Mouse (Mus musculus): ENCODE data around the gene Cyp2f2. TPM values are rescaled to one million over a fixed set of nuclear protein-coding genes. Genes with fewer than 3 reads are reported as not detected.
A peak's percentile ranks its signal among the peaks of the same experiment; 100 is the strongest.

Gene Cyp2f2
- polyA plus RNA-seq, 1 experiment: 5.3 TPM

DNA sequence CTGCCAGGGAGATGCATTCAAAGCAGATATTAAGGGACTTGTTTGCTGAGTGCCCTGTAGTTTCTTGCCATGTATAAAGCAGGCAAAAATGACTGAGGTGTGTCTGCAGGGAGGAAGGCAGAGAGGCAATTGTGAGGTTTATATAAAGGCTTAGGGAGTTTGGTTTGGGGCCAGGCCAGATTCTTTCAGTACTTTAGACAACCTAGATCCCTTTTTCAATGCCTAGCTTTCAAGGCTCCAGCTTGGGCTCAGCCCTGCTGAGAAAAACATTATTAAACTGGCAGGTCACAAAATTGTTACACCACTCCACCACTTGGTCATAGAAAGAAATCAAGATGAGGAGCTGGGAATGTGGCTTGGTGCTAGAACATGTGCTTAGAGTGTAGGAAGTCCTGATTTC is 9.4 kb upstream of the Cyp2f2 start:
- Histone ChIP-seq H3K4me1 (ENCODE audit: control insufficient read depth, insufficient read depth, low read length) (no peaks in the 10 kb centered on the region), H3K27ac (ENCODE audit: insufficient read depth, low read depth, low read length) (no peak overlapping the region), H3K27me3 (replicated peaks; ENCODE audit: control insufficient read depth, insufficient read depth, low read length) (no peaks in the 10 kb centered on the region), H3K36me3 (ENCODE audit: control insufficient read depth, insufficient read depth, low read length) (no peaks in the 10 kb centered on the region), H3K4me3 (ENCODE audit: insufficient read depth, low read depth, low read length) (no peak overlapping the region)
- DNase-seq: no peak
- TF ChIP-seq CTCF (conservative IDR thresholded peaks at IDR 0.05; ENCODE audit: insufficient read depth, insufficient read length, low read depth, low read length) (no peak), POLR2A (IDR thresholded peaks at IDR 0.05; ENCODE audit: low read depth, low read length) (no peak)

GRCm38 (mm10) chr7:27111038-27111437 is 8.7 kb upstream of the Cyp2f2 start:
- no peaks in the 10 kb centered on the region for H3K36me3 ChIP-seq (ENCODE audit: control insufficient read depth, insufficient read depth, low read length)
- no peaks in the 10 kb centered on the region for H3K27me3 ChIP-seq (replicated peaks; ENCODE audit: control insufficient read depth, insufficient read depth, low read length)
- DNase-seq: no peak
- no peak overlapping the region for H3K4me3 ChIP-seq (ENCODE audit: insufficient read depth, low read depth, low read length)
- TF ChIP-seq POLR2A (IDR thresholded peaks at IDR 0.05; ENCODE audit: low read depth, low read length) (no peak), CTCF (conservative IDR thresholded peaks at IDR 0.05; ENCODE audit: insufficient read depth, insufficient read length, low read depth, low read length) (no peak)
- WGBS: 93% methylated on average over 1 of the region's 1 CpGs
- H3K4me1 ChIP-seq (ENCODE audit: control insufficient read depth, insufficient read depth, low read length): no peaks in the 10 kb centered on the region
- H3K27ac ChIP-seq (ENCODE audit: insufficient read depth, low read depth, low read length): no peak overlapping the region

GRCm38 (mm10) chr7:27111987-27112386 is 7.7 kb upstream of the Cyp2f2 start:
- Histone ChIP-seq H3K4me1 (ENCODE audit: control insufficient read depth, insufficient read depth, low read length) (no peaks in the 10 kb centered on the region), H3K36me3 (ENCODE audit: control insufficient read depth, insufficient read depth, low read length) (no peaks in the 10 kb centered on the region), H3K27me3 (replicated peaks; ENCODE audit: control insufficient read depth, insufficient read depth, low read length) (no peaks in the 10 kb centered on the region), H3K27ac (ENCODE audit: insufficient read depth, low read depth, low read length) (no peak overlapping the region), H3K4me3 (ENCODE audit: insufficient read depth, low read depth, low read length) (no peak overlapping the region)
- WGBS: 65% methylated on average over 3 of the region's 3 CpGs
- TF ChIP-seq POLR2A (IDR thresholded peaks at IDR 0.05; ENCODE audit: low read depth, low read length) (no peak), CTCF (conservative IDR thresholded peaks at IDR 0.05; ENCODE audit: insufficient read depth, insufficient read length, low read depth, low read length) (no peak)
- no peak for DNase-seq

- Histone ChIP-seq H3K27ac (ENCODE audit: insufficient read depth, low read depth, low read length) (no peak overlapping the region), H3K4me1 (ENCODE audit: control insufficient read depth, insufficient read depth, low read length) (no peaks in the 10 kb centered on the region; the same call in 1 of the 2 replicates)
These were observed 1.6 kb upstream of the Cyp2f2 start for GRCm38 (mm10) chr7:27118033-27118511.

GRCm38 (mm10) chr7:27124305-27124832 is 4.7 kb downstream of the Cyp2f2 start:
- TF ChIP-seq CTCF (conservative IDR thresholded peaks at IDR 0.05; ENCODE audit: insufficient read depth, insufficient read length, low read depth, low read length) (no peak), POLR2A (IDR thresholded peaks at IDR 0.05; ENCODE audit: low read depth, low read length) (no peak)
- Histone ChIP-seq H3K36me3 (ENCODE audit: control insufficient read depth, insufficient read depth, low read length) (no peaks in the 10 kb centered on the region), H3K27ac (ENCODE audit: insufficient read depth, low read depth, low read length) (no peak overlapping the region), H3K4me3 (ENCODE audit: insufficient read depth, low read depth, low read length) (no peak overlapping the region), H3K4me1 (ENCODE audit: control insufficient read depth, insufficient read depth, low read length) (peaks cover 8% of the 10 kb centered on the region; the same call in 1 of the 2 replicates), H3K27me3 (replicated peaks; ENCODE audit: control insufficient read depth, insufficient read depth, low read length) (no peaks in the 10 kb centered on the region)
- 72% methylated on average over 5 of the region's 5 CpGs for WGBS
- no peak for DNase-seq

More at GRCm38 (mm10) chr7:27118033-27118511, 1.6 kb upstream of the Cyp2f2 start:
- DNase-seq: peak; percentile 56
- 41% methylated on average over 4 of the region's 4 CpGs for WGBS
- no peak overlapping the region for H3K4me3 ChIP-seq (ENCODE audit: insufficient read depth, low read depth, low read length)
- no peaks in the 10 kb centered on the region for H3K27me3 ChIP-seq (replicated peaks; ENCODE audit: control insufficient read depth, insufficient read depth, low read length)
- TF ChIP-seq POLR2A (IDR thresholded peaks at IDR 0.05; ENCODE audit: low read depth, low read length) (no peak), CTCF (conservative IDR thresholded peaks at IDR 0.05; ENCODE audit: insufficient read depth, insufficient read length, low read depth, low read length) (no peak)
- no peaks in the 10 kb centered on the region for H3K36me3 ChIP-seq (ENCODE audit: control insufficient read depth, insufficient read depth, low read length)

DNA sequence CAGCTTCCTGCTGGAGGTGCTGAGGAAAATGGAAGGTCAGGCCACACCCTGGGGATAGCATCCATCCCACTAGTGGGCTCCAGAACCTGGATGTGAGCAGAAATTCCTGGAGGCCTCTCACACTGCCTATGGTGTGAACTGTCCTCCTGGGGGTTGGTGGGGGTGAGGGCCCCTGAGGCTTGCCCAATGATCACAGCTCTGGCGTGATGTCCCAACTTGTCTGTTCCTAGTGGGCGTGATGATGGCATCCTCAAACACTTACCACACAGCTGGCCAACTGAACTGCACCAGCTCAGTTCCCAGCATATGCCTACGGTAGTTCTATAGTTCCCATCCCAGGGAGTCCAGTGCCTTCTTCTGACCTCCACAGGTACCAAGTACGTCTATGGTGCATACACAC is 5.3 kb downstream of the Cyp2f2 start:
- no peak for DNase-seq
- H3K4me3 ChIP-seq (ENCODE audit: insufficient read depth, low read depth, low read length): no peak overlapping the region
- H3K36me3 ChIP-seq (ENCODE audit: control insufficient read depth, insufficient read depth, low read length): no peaks in the 10 kb centered on the region
- TF ChIP-seq POLR2A (IDR thresholded peaks at IDR 0.05; ENCODE audit: low read depth, low read length): no peak
- TF ChIP-seq CTCF (conservative IDR thresholded peaks at IDR 0.05; ENCODE audit: insufficient read depth, insufficient read length, low read depth, low read length): no peak
- no peaks in the 10 kb centered on the region for H3K27me3 ChIP-seq (replicated peaks; ENCODE audit: control insufficient read depth, insufficient read depth, low read length)
- 88% methylated on average over 4 of the region's 4 CpGs for WGBS
- H3K4me1 ChIP-seq (ENCODE audit: control insufficient read depth, insufficient read depth, low read length): peaks cover 11% of the 10 kb centered on the region; the same call in 1 of the 2 replicates
- H3K27ac ChIP-seq (ENCODE audit: insufficient read depth, low read depth, low read length): no peak overlapping the region

DNA sequence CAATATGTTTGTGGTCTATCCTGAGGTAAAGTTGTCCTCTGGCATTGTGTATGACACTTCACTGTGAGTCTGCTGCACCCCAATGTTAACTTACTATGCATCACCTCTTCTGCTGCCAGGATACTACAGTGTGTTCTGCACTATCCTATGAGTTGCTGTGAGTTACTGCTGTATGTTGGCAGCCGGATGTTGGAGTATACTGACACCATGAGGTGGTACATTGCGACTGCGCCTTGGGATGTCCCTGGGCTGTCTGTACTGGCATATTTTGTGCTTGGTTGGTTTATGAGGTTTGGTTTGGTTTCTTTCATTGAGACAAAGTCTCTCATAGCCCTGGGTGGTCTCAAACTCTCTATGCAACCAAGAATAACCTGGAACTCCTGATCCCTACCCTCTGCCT is 8.5 kb downstream of the Cyp2f2 start:
- peaks cover 11% of the 10 kb centered on the region; the same call in 1 of the 2 replicates for H3K4me1 ChIP-seq (ENCODE audit: control insufficient read depth, insufficient read depth, low read length)
- TF ChIP-seq POLR2A (IDR thresholded peaks at IDR 0.05; ENCODE audit: low read depth, low read length) (no peak), CTCF (conservative IDR thresholded peaks at IDR 0.05; ENCODE audit: insufficient read depth, insufficient read length, low read depth, low read length) (peak; percentile 82)
- DNase-seq: peak; percentile 62
- no peak overlapping the region for H3K27ac ChIP-seq (ENCODE audit: insufficient read depth, low read depth, low read length)
- no peaks in the 10 kb centered on the region for H3K27me3 ChIP-seq (replicated peaks; ENCODE audit: control insufficient read depth, insufficient read depth, low read length)
- 45% methylated on average over 3 of the region's 3 CpGs for WGBS
- H3K36me3 ChIP-seq (ENCODE audit: control insufficient read depth, insufficient read depth, low read length): no peaks in the 10 kb centered on the region
- H3K4me3 ChIP-seq (ENCODE audit: insufficient read depth, low read depth, low read length): no peak overlapping the region
